9 mouse cellular contexts compared by ENCODE assay signal in genomic region chr8:88454048-88454696, GRCm38 (mm10).
DNase-seq lines count a peak whose midpoint lies in the region; ATAC-seq and TF ChIP-seq lines count a peak whose summit lies in the region.
"Had no signal": no experiment of that assay in that cellular context is flagged by ENCODE, and none has a peak within 500 bp of the region (broad histone marks: within the 10 kb centered on the region; RNA-seq: fewer than 3 reads in every experiment).

No protein-coding gene starts in this region.

- DNase-seq in ES-CJ7 (ENCODE audit: low read depth, low spot score), result peak; percentile 35
- peak; percentile 86 for DNase-seq in brain, embryonic 14.5 days (ENCODE audit: low read depth)
- DNase-seq in heart, postnatal 36 days, result peak; percentile 37 to 46
- peak; percentile 61 to 76 for DNase-seq in layer of hippocampus, postnatal 10 days (ENCODE audit: low spot score in 2 of 2)
- DNase-seq in ovary, postnatal 14 days (ENCODE audit: low spot score), result peak; percentile 46

- peak overlapping the region; percentile 99 for H3K4me2 ChIP-seq in lung, embryonic 15.5 days

- TF ChIP-seq CTCF in brain, embryonic 14.5 days (IDR thresholded peaks at IDR 0.05; ENCODE audit: borderline replicate concordance, extremely low read depth, insufficient read depth, insufficient read length), result no peak
- no peak for TF ChIP-seq CTCF in embryonic fibroblast, embryonic 13.5 days (IDR thresholded peaks at IDR 0.05; ENCODE audit: borderline replicate concordance, insufficient read depth, low read length)

- no peaks in the 10 kb centered on the region for H3K36me3 ChIP-seq in lung, embryonic 15.5 days

- peak overlapping the region; percentile 35 for H3K4me3 ChIP-seq in embryonic fibroblast, embryonic 13.5 days (ENCODE audit: insufficient read depth, low read length)
- peak overlapping the region; percentile 54 for H3K4me3 ChIP-seq in lung, embryonic 15.5 days

- H3K27ac ChIP-seq in embryonic fibroblast, embryonic 13.5 days (ENCODE audit: insufficient read depth, low read length), result no peak overlapping the region
- peak overlapping the region; percentile 77 for H3K27ac ChIP-seq in lung, embryonic 15.5 days

- peak; percentile 7 for TF ChIP-seq POLR2A in brain, embryonic 14.5 days (IDR thresholded peaks at IDR 0.05; ENCODE audit: borderline replicate concordance, extremely low read depth, insufficient read depth, insufficient read length, poor library complexity, severe bottlenecking)
- TF ChIP-seq POLR2A in embryonic fibroblast, embryonic 13.5 days (IDR thresholded peaks at IDR 0.05; ENCODE audit: low read depth, low read length), result no peak

- peak; percentile 68 for ATAC-seq in lung, embryonic 15.5 days (ENCODE audit: borderline replicate concordance, extremely low read depth, low FRiP score, low TSS enrichment)
- ATAC-seq in erythroid progenitor cell, adult 5-6 weeks (replicated peaks; ENCODE audit: low FRiP score, poor library complexity, severe bottlenecking), result no peak
- ATAC-seq: Patski had no signal

- 0 out of 2 replicates have a peak, but pooled peaks cover 3% of the 10 kb centered on the region for H3K9me3 ChIP-seq in lung, embryonic 15.5 days

- no peaks in the 10 kb centered on the region; the same call in 1 of the 2 replicates for H3K4me1 ChIP-seq in embryonic fibroblast, embryonic 13.5 days (ENCODE audit: control insufficient read depth, insufficient read depth, low read length)
- peaks cover 36% of the 10 kb centered on the region for H3K4me1 ChIP-seq in lung, embryonic 15.5 days

- under 1% methylated on average over 66 of the region's 75 CpGs for WGBS in lung, embryonic 15.5 days

- H3K9ac ChIP-seq in lung, embryonic 15.5 days, result peak overlapping the region; percentile 55

- peaks cover 57% of the 10 kb centered on the region for H3K27me3 ChIP-seq in lung, embryonic 15.5 days

- intact Hi-C loops in heart, postnatal 36 days (cut with DNase I), result loop anchor here (5.0 kb wide), 1 partner anchor 168 kb away; no protein-coding TSS in a partner anchor

Comparison
In these comparisons a context has a peak if more than half of its experiments do, and no peak if none do; other contexts are left out.
1. DNase-seq: peak in every context shown above with its lines; median percentile 86 in brain, embryonic 14.5 days; 68 in layer of hippocampus, postnatal 10 days; 46 in ovary, postnatal 14 days; 42 in heart, postnatal 36 days; 35 in ES-CJ7.